Mouse (Mus musculus) right cerebral cortex, postnatal 36 days (tissue): ENCODE data around the gene En1.

Experiments used
- DNase-seq, 2 experiments: peaks; one replicate each; pipeline ENCODE4 v3.0.0; 2022; ENCODE audit warnings: low spot score in 2 of 2, mixed read lengths in 1 of 2

The En1 gene

DNA sequence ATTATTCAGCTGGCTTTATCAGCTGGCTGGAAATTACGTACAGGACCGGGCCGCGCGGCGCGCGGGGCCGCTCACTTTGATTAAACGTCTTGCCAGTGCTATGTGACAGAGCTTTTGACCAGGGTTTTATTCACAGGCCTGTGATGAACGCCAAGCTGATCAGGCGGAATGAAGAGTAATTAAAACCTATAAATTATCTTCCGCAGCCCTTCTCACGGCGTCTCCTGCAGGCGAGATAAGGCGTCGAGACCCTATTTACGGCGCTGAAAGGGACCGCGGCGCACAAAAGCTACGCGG lies 2.1 kb upstream of the En1 start:
- no peak for DNase-seq

DNA sequence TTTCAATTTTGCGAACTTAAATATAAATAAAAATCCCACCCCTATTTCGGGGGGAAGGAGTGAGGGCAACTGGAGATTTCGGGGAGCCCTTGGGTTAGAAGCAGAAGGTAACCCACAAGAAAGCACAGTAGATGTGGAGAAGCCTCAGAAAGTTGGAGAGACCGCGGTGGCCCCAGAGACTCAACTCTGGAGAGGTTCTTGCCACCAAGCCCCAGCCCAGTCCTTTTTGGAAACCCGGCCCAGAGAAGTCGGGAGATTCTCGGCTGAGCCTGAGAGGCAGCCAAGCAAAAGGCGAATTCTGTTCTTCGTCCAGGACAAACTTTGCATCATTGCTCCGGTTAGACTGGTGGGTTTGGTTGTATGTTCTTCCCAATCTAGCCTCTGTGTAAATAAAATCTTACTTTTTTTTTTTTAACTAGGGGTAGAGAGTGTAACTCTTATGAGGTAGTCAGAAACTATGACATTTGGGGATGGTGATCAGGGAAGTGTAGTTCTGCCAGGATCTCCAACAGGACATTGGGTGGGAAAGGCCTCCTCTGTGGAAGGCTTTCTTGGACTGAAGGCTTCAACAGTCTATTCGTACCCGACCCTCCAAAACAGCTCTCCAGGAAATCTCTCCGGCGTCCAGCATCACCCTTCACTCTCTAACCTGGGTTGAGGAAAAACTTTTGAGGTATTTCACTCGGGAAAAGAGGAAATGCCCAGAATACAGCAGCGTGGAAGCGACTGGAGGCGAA lies 1.5 kb upstream of the En1 start:
- no peak for DNase-seq

GRCm38 (mm10) chr1:120601253-120601836 lies 873 bp upstream of the En1 start:
- no peak for DNase-seq

DNA sequence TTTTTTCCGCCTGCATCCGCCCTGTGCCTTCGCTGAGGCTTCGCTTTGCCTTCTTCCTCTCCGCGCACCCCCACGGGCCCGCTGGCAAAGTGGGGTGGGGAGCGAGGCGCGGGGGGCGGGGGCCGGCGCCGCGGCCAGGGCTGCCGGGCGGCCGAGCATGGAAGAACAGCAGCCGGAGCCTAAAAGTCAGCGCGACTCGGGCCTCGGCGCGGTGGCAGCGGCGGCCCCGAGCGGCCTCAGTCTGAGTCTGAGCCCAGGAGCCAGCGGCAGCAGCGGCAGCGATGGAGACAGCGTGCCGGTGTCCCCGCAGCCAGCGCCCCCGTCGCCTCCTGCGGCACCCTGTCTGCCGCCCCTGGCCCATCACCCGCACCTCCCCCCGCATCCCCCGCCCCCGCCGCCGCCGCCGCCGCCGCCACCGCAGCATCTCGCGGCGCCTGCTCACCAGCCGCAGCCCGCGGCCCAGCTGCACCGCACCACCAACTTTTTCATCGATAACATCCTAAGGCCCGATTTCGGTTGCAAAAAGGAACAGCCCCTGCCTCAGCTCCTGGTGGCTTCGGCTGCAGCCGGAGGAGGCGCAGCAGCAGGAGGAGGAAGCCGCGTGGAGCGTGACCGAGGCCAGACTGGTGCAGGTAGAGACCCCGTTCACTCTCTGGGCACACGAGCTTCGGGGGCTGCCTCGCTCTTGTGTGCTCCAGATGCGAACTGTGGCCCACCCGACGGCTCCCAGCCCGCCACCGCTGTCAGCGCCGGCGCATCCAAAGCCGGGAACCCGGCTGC lies 848 bp downstream of the En1 start:
- no peak for DNase-seq

DNA sequence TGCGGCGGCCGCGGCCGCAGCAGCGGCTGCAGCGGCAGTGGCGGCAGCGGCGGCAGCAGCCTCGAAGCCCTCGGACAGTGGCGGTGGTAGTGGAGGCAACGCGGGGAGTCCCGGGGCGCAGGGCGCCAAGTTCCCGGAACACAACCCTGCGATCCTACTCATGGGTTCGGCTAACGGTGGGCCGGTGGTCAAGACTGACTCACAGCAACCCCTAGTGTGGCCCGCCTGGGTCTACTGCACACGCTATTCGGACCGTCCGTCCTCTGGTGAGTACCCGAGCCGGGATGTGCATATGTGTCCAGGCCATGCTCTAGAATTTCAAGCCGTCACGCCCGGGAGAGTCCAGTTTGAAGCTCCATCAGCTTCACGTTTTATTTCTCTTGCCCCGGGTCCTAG lies 1.4 kb downstream of the En1 start:
- no peak for DNase-seq

GRCm38 (mm10) chr1:120604431-120605142 lies 2.4 kb downstream of the En1 start:
- DNase-seq, result no peak

- no peak for DNase-seq
Measured at GRCm38 (mm10) chr1:120605143-120605435, 2.9 kb downstream of the En1 start.

GRCm38 (mm10) chr1:120605521-120606310 lies 3.5 kb downstream of the En1 start:
- no peak for DNase-seq

- DNase-seq, result no peak
Measured at GRCm38 (mm10) chr1:120606641-120607575, 4.7 kb downstream of the En1 start.

DNA sequence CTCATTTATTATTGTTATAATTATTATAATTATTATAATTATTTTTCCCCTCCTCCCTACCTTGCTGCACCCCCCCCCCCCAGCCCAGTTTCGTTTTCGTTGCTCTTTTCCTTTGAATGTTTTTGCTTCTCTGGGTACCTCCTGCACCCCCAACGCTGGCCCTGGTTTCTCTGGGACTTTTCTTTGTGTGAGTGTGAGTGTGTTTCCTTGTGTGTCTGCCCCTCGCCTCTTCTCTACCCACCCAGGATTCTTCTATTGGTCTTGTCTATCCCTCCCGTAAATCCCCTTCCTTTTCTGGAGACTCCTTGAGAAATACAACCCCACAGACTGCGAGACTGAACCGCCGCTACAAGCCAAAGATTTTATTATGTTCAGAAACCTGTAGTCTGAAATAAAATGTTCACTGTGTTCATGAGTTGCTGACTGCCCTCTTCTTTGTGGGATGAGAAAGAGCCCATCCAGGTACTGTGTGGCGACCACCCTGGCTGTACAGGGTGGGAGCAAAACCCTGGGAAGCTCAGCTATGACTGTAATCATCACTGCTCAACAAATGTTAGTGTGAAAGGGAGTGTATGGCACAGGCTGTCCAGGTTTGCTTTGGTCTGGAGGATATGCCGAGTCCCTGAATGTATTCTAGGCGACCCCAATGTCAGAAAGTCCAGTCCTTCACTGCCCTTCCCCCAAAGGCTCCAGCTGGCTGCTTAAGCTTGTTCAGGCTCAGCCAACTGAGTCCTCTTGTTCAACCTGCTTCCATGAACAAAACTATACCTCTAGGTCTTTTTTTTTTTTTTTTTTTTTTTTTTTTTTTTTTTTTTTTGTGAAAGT lies 5.6 kb downstream of the En1 start:
- DNase-seq, result no peak

DNA sequence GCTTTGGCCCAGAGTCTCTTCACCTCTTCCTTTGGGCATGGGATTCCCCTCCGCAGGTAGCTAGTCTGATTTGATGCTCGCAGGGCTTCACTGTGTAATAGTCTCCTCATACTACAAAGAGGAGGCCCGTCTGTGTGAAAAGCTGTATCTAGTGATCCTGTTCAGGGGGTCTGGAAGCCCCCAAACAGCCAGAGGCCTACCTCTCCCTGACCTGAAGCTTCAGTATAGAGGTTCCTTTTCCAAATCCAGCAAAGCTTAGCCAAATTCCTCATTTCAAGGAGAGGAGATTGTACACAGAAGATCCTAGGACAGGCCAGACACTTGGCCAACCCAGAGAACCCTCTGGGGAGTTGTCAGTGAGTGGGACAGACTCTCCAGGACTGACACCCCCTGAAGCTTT lies 6.2 kb downstream of the En1 start:
- DNase-seq, result no peak

GRCm38 (mm10) chr1:120609611-120610010 lies 7.4 kb downstream of the En1 start:
- DNase-seq, result no peak

DNA sequence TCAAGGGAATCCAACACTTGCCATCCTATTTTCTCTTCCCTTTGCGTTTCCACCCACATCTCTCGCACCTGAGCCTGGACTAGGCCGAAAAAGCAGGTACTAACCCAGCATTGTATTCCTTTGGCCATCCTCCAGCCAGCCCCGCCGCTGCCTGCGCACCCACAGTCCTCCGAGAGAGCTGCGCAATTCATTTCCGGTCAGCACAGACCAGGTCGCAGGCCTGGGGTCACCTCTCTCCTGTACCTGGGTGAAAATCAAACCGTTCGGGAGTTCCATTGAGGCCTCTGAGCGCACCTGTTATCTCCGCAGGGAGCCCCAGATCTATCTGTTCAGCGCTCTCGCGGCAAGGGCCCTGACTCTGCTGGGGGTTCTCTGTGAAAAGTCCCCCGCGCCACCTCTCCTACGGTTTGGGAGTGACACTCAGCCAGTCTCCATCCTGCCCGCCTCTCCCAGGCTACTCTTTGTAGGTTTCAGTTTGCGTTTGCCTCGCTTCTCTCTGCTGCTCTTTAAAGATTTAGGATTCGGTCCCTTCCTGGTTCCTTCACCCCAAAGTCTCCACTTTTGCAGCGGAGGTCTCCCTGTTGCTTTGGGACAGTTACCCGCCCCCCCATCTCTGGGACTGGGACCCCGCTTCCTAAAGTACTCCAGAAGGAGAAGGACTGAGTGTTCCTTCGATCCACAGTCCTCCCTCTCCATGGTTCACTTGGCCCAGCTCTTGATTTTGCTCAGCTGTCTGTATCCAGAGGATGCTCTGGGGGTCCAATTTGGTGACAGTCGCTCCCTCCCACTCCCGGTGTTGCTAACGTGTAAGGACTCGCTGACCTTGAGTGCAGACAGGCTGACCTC lies 11.5 kb downstream of the En1 start:
- no peak for DNase-seq

DNA sequence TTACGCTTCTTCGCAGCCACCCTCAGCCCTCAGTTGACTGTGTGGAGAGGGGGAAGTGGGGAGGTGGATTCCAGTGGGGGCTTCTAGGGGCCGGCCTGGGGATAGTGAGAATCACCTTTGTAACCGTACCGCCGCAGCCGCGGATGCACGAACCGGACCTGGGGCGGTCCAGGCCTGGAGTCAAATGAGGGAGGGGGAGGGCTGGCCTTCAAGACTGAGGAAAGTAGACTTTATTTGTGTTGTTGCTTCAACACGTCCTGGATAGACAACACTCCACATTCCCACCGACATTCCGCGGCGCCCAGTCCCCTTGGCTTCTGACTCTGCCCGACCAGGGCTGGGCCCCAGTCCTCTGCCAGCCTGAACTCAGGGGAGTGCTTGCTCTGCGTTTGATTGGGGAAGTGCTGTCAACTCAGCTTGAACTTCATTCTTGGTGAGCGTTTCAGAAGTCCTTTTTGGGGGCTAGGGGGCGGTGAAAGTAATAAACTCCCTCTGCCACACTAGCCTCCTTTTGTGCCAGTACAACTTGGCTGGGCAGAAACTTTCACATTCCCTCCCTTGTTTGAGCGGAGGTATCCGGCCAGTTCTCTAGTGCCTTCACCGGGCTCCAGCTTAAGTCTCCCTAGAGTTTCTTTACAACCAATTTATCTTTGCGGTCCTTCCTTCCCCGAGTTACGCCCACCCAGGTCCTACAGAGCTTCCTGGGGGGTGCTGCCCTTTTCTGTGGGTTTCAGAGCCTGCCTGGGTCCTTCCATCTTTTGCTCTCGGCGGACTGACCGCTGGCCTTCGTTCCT lies 12.3 kb downstream of the En1 start:
- DNase-seq, result no peak

- DNase-seq, result no peak
Measured at GRCm38 (mm10) chr1:120615521-120615920, 13.3 kb downstream of the En1 start.

DNA sequence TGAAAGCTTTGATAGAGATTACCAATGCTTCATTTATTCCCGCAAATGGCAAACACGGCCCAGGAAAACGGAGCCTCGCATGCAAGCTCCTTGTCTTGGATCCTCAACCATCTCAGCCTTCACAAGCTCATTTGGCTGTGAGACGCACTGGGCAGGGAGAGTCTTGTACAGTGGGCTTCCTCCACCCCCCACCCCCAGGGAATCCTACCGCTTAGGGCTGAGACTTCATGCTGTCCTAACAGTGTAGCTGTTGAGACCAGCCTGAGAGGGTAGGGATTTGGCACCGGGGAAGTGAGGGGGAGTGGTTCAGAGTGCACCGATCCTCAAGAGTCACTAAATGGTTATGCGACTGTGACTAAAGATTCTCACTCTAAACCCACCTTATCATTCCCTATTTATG lies 13.7 kb downstream of the En1 start:
- no peak for DNase-seq

- DNase-seq, result no peak
Measured at GRCm38 (mm10) chr1:120621383-120621782, 19.2 kb downstream of the En1 start.

- DNase-seq, result no peak
Measured at GRCm38 (mm10) chr1:120626930-120627621, 24.9 kb downstream of the En1 start.
